Mouse (Mus musculus): ENCODE data around the gene Psapl1.
"Not testable (repeated sequence)": the region's sequence is repeated elsewhere in the genome, so short reads cannot be mapped to it uniquely, and the experiment has no call there.

The Psapl1 gene

DNA sequence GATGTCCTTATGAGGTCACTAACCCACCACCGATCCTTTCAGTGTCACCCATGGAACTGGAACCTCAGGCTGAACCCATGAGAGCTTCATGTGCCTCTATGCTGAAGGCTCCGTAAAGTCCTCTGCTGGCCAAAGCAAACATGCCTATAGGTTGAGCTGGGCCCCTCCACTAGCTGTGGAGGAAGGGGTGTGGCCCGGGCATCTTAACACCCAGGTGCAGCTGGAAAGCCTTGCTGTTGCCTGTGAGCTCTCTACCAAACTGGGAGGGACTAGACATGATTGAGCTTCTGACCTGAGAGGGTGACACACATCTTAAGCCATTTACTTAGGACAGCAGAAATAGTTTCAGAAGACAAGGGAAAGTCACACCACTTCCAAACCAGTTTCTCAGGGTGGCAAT, 5.0 kb downstream of the Psapl1 start:
- no peak for DNase-seq

GRCm38 (mm10) chr5:36213310-36213709, 9.5 kb downstream of the Psapl1 start:
- no peak for DNase-seq

DNA sequence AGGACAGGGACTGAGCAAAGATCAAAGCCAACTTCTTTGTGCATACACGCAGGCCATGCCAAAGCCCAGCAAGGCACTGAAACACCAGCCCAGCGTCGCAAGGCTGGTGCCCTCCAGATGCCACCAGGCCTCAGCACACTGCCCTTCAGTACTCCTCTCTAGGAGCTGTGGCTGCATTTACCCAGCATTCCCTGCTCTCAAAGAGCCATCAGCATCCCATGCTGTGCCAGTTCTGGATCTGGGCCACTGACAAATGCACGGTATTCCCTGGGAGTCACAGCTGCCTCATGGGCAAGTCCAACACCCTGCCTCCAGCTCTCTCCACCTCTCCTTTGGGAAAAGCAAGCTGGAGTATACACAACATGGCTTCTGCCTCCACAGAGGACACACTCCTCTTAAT, 16.3 kb downstream of the Psapl1 start:
- no peak for DNase-seq

- no peak for DNase-seq
Observed at GRCm38 (mm10) chr5:36220626-36221025, 16.8 kb downstream of the Psapl1 start.

GRCm38 (mm10) chr5:36223787-36224186, 20.0 kb downstream of the Psapl1 start:
- DNase-seq: peak; percentile 68

GRCm38 (mm10) chr5:36225855-36226254, 22.0 kb downstream of the Psapl1 start:
- DNase-seq: no peak

GRCm38 (mm10) chr5:36226296-36226695, 22.5 kb downstream of the Psapl1 start:
- DNase-seq: no peak

GRCm38 (mm10) chr5:36228405-36229370, 24.9 kb downstream of the Psapl1 start:
- DNase-seq: no peak

- no peak for DNase-seq
Observed at GRCm38 (mm10) chr5:36230301-36230780, 26.5 kb downstream of the Psapl1 start.

DNA sequence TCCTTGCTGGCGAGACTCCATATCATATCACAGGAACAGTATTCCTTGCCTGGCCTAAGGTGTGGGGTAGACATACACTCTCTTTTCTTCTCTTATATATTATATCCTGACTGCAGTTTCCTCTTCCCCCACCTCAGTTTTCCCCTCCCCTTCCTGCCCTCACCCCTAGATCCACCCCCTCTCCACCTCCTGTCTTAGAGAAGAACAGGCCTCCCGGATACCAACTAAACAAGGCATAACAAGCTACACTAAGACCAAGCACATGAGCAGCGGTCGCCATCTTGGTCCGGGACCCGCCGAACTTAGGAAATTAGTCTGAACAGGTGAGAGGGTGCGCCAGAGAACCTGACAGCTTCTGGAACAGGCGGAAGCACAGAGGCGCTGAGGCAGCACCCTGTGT, 33.7 kb downstream of the Psapl1 start:
- not testable (repeated sequence) for DNase-seq

- DNase-seq: no peak
Observed at GRCm38 (mm10) chr5:36248022-36248421, 44.2 kb downstream of the Psapl1 start.

- DNase-seq: no peak
Observed at GRCm38 (mm10) chr5:36252746-36253504, 49.1 kb downstream of the Psapl1 start.

GRCm38 (mm10) chr5:36254642-36255516, 51.1 kb downstream of the Psapl1 start:
- DNase-seq: no peak

Measured in lung, postnatal 14 days (tissue).